Mouse (Mus musculus): ENCODE data around the gene Cdh22. TPM values are rescaled to one million over a fixed set of nuclear protein-coding genes. Genes with fewer than 3 reads are reported as not detected.

Gene Cdh22
- total and polyA plus RNA-seq, 2 experiments from 2014 or later: 19.2 to 47.3 TPM

DNA sequence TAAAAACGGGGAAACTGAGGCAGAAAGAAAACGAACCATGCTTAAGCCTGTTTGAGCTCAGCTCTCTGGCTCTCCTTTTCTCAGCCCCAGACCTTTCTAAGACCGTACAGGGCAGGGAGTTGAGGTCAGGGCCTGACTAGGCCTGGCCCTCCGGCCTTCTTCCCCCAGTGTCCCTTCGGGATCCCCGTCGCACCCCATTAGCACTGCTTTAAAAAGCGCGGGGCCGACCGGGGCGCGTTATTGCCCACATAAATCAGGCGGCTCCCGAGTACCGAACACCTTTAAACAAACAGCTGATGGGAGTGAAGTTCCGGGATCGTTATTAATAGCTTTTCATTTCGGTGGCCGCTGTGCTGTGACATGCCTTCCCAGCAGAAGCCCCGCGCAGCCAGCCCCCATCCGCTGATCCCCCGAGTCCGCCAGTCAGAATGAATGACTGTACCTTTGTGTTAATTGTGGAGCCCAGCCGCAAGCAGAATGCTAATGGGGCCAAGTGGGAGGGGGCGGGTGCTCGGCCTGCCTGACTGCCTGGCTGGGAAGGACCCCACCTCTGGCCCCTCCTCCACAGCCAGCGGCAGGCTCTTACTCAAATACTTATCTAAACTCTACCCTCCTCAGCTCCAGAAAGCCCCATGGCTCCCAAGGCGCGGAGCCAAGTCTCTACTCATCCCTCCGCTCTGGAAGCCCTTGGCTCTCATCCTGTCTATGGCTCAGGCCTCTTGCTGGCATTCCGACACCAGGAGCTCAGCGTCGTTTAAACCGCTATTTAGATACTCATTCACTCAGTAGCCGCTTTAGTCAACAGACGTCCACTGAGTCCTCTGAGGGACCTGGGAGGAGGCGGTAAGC, 19.3 kb downstream of the Cdh22 start:
- H3K4me3 ChIP-seq (ENCODE audit: low read length): no peak overlapping the region
- H3K4me1 ChIP-seq (ENCODE audit: insufficient read depth, low read length): peaks cover 21% of the 10 kb centered on the region
- peak overlapping the region; percentile 39 for H3K4me2 ChIP-seq (ENCODE audit: low read depth, low read length)
- 4% methylated on average over 39 of the region's 39 CpGs for WGBS
- peak overlapping the region; percentile 22; the same call in 1 of the 2 replicates for H3K27ac ChIP-seq
- peak; percentile 80 for ATAC-seq
- H3K9ac ChIP-seq (replicated peaks; ENCODE audit: low read length): no peak overlapping the region
- no peaks in the 10 kb centered on the region for H3K9me3 ChIP-seq (ENCODE audit: low read length)
- no peaks in the 10 kb centered on the region for H3K27me3 ChIP-seq (ENCODE audit: insufficient read depth, low read length)
- peak; percentile 79 for DNase-seq (ENCODE audit: low spot score)
- no peaks in the 10 kb centered on the region for H3K36me3 ChIP-seq (ENCODE audit: insufficient read depth, low read length)
- TF ChIP-seq CTCF (IDR thresholded peaks at IDR 0.05; ENCODE audit: low read depth): no peak

DNA sequence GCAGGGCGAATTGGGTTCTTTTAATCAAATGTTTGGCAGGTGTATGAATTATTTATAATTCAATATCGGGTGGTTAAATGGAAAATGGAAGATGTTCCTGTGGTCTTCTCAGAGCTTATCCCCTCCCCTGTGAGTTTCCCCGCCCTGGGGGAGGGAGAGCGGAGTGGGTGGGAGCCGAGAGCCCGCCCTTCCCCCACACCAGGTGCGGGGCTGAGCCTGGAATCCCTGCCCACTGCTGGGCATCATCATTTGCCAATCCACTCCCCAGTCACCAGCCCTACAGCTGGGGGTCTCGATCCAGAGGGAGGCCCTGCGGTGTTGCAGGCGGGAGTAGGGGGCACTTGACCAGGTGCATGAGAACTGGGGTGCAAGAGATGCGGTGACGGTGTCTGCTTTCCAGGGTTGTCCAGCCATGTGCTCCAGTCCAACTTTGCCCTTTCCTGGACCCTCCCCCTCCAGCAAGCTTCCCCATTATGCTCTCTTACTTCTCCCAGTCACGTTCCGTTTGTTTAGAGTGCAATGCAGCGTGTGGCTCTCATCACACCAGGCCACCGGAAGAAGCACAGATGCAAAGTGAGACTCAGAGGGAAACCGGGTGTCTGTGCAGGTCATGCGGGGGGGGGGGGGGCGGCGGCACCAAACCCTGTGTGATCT, 23.1 kb downstream of the Cdh22 start:
- no peaks in the 10 kb centered on the region for H3K36me3 ChIP-seq (ENCODE audit: insufficient read depth, low read length)
- H3K27ac ChIP-seq: no peak overlapping the region
- no peak for DNase-seq (ENCODE audit: low spot score)
- H3K4me3 ChIP-seq (ENCODE audit: low read length): no peak overlapping the region
- WGBS: 3% methylated on average over 20 of the region's 20 CpGs
- no peaks in the 10 kb centered on the region for H3K27me3 ChIP-seq (ENCODE audit: insufficient read depth, low read length)
- peaks cover 21% of the 10 kb centered on the region for H3K4me1 ChIP-seq (ENCODE audit: insufficient read depth, low read length)
- no peaks in the 10 kb centered on the region for H3K9me3 ChIP-seq (ENCODE audit: low read length)
- peak overlapping the region; percentile 40 for H3K4me2 ChIP-seq (ENCODE audit: low read depth, low read length)
- ATAC-seq: no peak
- no peak for TF ChIP-seq CTCF (IDR thresholded peaks at IDR 0.05; ENCODE audit: low read depth)
- H3K9ac ChIP-seq (replicated peaks; ENCODE audit: low read length): peak overlapping the region; percentile 33; the same call in 1 of the 2 replicates

DNA sequence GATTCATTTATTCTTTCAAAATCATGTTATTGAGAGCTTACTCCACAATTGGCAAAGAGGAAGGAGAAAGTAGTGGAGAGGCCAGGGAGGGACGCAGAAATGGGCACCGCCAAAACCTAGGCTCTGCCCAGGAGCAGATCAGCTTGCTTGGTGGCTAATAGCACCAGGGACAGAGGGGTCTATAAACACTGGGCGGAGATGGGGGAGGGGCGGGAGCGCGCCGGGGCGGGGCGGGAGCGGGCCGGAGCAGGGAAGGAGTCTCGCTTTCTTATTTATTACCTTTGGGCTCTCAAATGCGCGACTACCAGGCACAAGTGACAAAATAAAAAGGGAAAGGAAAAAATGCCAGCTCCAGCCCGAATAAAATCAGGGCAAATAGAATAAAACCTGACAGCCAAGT, 23.7 kb downstream of the Cdh22 start:
- no peak overlapping the region for H3K27ac ChIP-seq
- ATAC-seq: no peak
- no peak for TF ChIP-seq CTCF (IDR thresholded peaks at IDR 0.05; ENCODE audit: low read depth)
- H3K4me2 ChIP-seq (ENCODE audit: low read depth, low read length): peak overlapping the region; percentile 40
- 0 out of 2 replicates have a peak overlapping the region, but pooled peaks have one; percentile 4 for H3K4me3 ChIP-seq (ENCODE audit: low read length)
- no peaks in the 10 kb centered on the region for H3K36me3 ChIP-seq (ENCODE audit: insufficient read depth, low read length)
- peaks cover 20% of the 10 kb centered on the region for H3K4me1 ChIP-seq (ENCODE audit: insufficient read depth, low read length)
- DNase-seq (ENCODE audit: low spot score): no peak
- no peaks in the 10 kb centered on the region for H3K27me3 ChIP-seq (ENCODE audit: insufficient read depth, low read length)
- H3K9me3 ChIP-seq (ENCODE audit: low read length): no peaks in the 10 kb centered on the region
- 5% methylated on average over 15 of the region's 15 CpGs for WGBS
- no peak overlapping the region; the same call in 1 of the 2 replicates for H3K9ac ChIP-seq (replicated peaks; ENCODE audit: low read length)

DNA sequence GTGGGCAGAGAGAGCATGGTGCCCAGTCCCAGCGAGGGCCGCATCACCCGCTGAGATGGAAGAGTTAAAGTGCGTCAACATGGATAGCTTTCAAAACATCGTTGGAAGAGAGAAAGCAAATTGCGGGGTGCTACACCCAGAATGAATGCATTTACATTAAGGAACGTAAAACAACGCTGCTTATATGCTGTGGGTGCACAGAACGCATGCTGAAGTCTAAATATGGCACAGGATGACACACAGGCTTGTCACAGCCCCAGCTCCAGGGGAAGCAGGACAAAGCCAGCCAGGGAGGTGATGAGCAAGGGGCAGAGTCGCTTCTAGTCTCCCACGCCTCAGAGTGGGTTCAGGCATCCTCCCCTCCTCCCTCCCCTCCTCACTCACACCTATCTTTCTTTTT, 27.0 kb downstream of the Cdh22 start:
- no peak for ATAC-seq
- Histone ChIP-seq H3K4me1 (ENCODE audit: insufficient read depth, low read length) (peaks cover 17% of the 10 kb centered on the region; the same call in 1 of the 2 replicates), H3K9ac (replicated peaks; ENCODE audit: low read length) (no peak overlapping the region), H3K4me3 (ENCODE audit: low read length) (no peak overlapping the region), H3K27ac (no peak overlapping the region), H3K36me3 (ENCODE audit: insufficient read depth, low read length) (no peaks in the 10 kb centered on the region), H3K9me3 (ENCODE audit: low read length) (no peaks in the 10 kb centered on the region), H3K4me2 (ENCODE audit: low read depth, low read length) (no peak overlapping the region), H3K27me3 (ENCODE audit: insufficient read depth, low read length) (no peaks in the 10 kb centered on the region)
- no peak for TF ChIP-seq CTCF (IDR thresholded peaks at IDR 0.05; ENCODE audit: low read depth)
- DNase-seq (ENCODE audit: low spot score): no peak
- 59% methylated on average over 11 of the region's 11 CpGs for WGBS

DNA sequence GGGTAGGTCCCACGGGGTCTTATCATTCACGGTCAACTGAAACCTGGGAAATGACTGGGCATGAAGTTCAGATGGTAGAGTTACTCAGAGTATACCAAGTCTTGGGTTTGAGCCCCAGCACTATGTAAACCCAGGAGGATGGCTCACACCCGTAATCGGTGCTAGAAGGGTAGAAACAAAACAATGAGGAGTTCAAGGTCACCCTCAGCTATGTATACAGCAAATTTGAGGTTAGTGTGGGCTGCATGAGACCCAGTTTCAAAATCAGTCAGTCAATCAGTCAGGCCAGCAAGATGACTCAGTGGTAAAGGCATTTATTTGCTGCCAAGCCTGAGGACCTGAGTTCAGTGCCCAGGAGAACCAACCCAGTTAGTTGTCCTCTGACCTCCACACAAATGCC, 27.6 kb downstream of the Cdh22 start:
- ATAC-seq (no peak), DNase-seq (ENCODE audit: low spot score) (no peak)
- no peak overlapping the region for H3K9ac ChIP-seq (replicated peaks; ENCODE audit: low read length)
- TF ChIP-seq CTCF (IDR thresholded peaks at IDR 0.05; ENCODE audit: low read depth): no peak
- H3K9me3 ChIP-seq (ENCODE audit: low read length): no peaks in the 10 kb centered on the region
- no peak overlapping the region for H3K27ac ChIP-seq
- H3K27me3 ChIP-seq (ENCODE audit: insufficient read depth, low read length): no peaks in the 10 kb centered on the region
- no peaks in the 10 kb centered on the region for H3K36me3 ChIP-seq (ENCODE audit: insufficient read depth, low read length)
- no peak overlapping the region for H3K4me2 ChIP-seq (ENCODE audit: low read depth, low read length)
- H3K4me3 ChIP-seq (ENCODE audit: low read length): no peak overlapping the region
- peaks cover 23% of the 10 kb centered on the region for H3K4me1 ChIP-seq (ENCODE audit: insufficient read depth, low read length)
- WGBS: 83% methylated on average over 4 of the region's 4 CpGs

DNA sequence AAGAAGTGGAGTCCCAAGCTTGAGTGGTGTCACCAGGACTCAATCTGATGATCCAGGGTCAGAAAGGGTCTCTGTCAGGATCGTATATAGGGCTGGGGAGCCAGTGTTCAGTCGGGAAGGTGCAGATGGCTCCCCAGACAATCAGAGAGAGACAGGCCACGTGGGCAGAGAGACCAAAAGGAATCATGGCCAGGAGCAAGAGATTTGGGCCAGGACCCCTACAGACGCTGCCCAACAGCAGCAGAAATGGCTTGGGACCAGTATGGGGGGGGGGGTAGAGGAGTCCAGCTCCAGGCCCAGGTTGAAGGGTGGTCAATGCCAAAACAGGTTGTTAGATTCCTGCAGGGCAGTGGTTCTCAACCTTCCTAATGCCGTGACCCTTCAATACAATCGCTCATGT, 29.2 kb downstream of the Cdh22 start:
- Histone ChIP-seq H3K27ac (no peak overlapping the region), H3K4me1 (ENCODE audit: insufficient read depth, low read length) (peaks cover 20% of the 10 kb centered on the region), H3K36me3 (ENCODE audit: insufficient read depth, low read length) (no peaks in the 10 kb centered on the region), H3K27me3 (ENCODE audit: insufficient read depth, low read length) (no peaks in the 10 kb centered on the region), H3K4me2 (ENCODE audit: low read depth, low read length) (no peak overlapping the region), H3K9me3 (ENCODE audit: low read length) (no peaks in the 10 kb centered on the region), H3K9ac (replicated peaks; ENCODE audit: low read length) (no peak overlapping the region), H3K4me3 (ENCODE audit: low read length) (no peak overlapping the region)
- DNase-seq (ENCODE audit: low spot score) (no peak), ATAC-seq (no peak)
- TF ChIP-seq CTCF (IDR thresholded peaks at IDR 0.05; ENCODE audit: low read depth): no peak
- 53% methylated on average over 6 of the region's 6 CpGs for WGBS

Data from hindbrain, postnatal 0 days (tissue).